Mouse (Mus musculus) intestine, embryonic 14.5 days (tissue): ENCODE measurements at regions not wholly inside any gene's neighbourhood (a gene's known extent, or its start where the extent isn't known, plus 50 kb on each side); places are given as distances from the start of the nearest gene placed in this dataset.

Source experiments
- ATAC-seq: fragments of 200-750 bp; cut with Nextera tagmentation; replicated peaks from 2 replicates; pipeline ENCODE4 v1.8.0; 2017; ENCODE audit warnings: low read depth, moderate number of reproducible peaks, moderate TSS enrichment, moderate library complexity; ENCODE audit not compliant: low FRiP score, low TSS enrichment
- DNase-seq: peaks from one replicate; pipeline ENCODE4 v3.0.0-alpha.2; 2018; ENCODE audit warnings: low spot score
- H3K27ac ChIP-seq: fragments of 300-500 bp; sonication (generic); 2 replicates; pipeline ENCODE4 v1.5.1; 2014; ENCODE audit warnings: low read depth, mild to moderate bottlenecking, control low read depth
- H3K27me3 ChIP-seq: fragments of 300-500 bp; sonication (generic); replicated peaks from 2 replicates; pipeline ENCODE4 v1.6.1; 2014; ENCODE audit warnings: low read length, control low read depth; ENCODE audit not compliant: control insufficient read depth, insufficient read depth
- H3K36me3 ChIP-seq: fragments of 300-500 bp; sonication (generic); 2 replicates; pipeline ENCODE4 v1.6.1; 2014; ENCODE audit warnings: low read length, control low read depth; ENCODE audit not compliant: control insufficient read depth, insufficient read depth
- H3K4me1 ChIP-seq: fragments of 300-500 bp; sonication (generic); replicated peaks from 2 replicates; pipeline ENCODE4 v1.6.1; 2014; ENCODE audit warnings: low read length, control low read depth, mixed read lengths; ENCODE audit not compliant: control insufficient read depth, insufficient read depth
- H3K4me2 ChIP-seq: fragments of 300-500 bp; sonication (generic); 2 replicates; pipeline ENCODE4 v1.6.1; 2014; ENCODE audit warnings: low read length
- H3K4me3 ChIP-seq: fragments of 300-500 bp; sonication (generic); 2 replicates; pipeline ENCODE4 v1.5.1; 2014; ENCODE audit warnings: low read depth, low read length, control low read depth, mixed read lengths
- H3K9ac ChIP-seq: fragments of 300-500 bp; sonication (generic); 2 replicates; pipeline ENCODE4 v1.6.1; 2014; ENCODE audit warnings: mild to moderate bottlenecking, low read length
- H3K9me3 ChIP-seq: fragments of 300-500 bp; sonication (generic); 2 replicates; pipeline ENCODE4 v1.6.1; 2016; ENCODE audit warnings: low read length, control low read depth; ENCODE audit not compliant: control insufficient read depth
- WGBS: fragments of 180-500 bp; shearing (Covaris S2); extraction: QIAGEN DNeasy Blood & Tissue Kit; methylation state at CpG from one replicate; pipeline ENCODE4 v1.1.7; 2014; 5-methylcytosine and 5-hydroxymethylcytosine counted together

- WGBS = 91% methylated on average over 5 of the region's 5 CpGs
- ATAC-seq (no peak), DNase-seq (no peak)
- Histone ChIP-seq H3K27ac (no peak overlapping the region), H3K4me1 (no peaks in the 10 kb centered on the region), H3K4me3 (no peak overlapping the region), H3K9ac (no peak overlapping the region), H3K27me3 (no peaks in the 10 kb centered on the region), H3K9me3 (no peaks in the 10 kb centered on the region), H3K4me2 (no peak overlapping the region), H3K36me3 (no peaks in the 10 kb centered on the region)
These were observed 282.9 kb upstream of the Auts2 start for GRCm38 (mm10) chr5:132826009-132826408.

DNA sequence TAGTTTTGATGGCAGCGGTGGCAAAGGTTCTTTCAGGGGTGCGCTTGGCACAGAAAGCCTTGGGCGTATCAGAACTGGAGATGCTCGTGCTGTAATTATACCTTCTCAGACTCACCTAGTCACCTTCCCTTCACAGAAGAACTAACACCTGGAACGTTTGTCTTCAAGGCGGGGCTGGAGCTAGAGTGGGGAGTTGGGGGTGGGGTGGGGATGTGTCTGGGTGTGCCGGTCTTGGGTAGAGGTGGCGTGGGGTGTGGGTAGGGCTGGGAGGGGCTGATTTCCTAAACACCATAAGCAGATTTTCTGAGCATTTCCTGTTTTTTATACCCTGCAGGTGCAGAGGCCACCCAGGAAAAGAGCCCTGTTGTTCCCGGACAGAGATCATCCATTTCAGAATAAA, 274.5 kb upstream of the Auts2 start:
- Histone ChIP-seq H3K4me3 (no peak overlapping the region), H3K4me1 (no peaks in the 10 kb centered on the region), H3K27ac (no peak overlapping the region), H3K9me3 (no peaks in the 10 kb centered on the region), H3K9ac (no peak overlapping the region), H3K36me3 (no peaks in the 10 kb centered on the region), H3K27me3 (no peaks in the 10 kb centered on the region), H3K4me2 (no peak overlapping the region)
- 77% methylated on average over 9 of the region's 9 CpGs for WGBS
- DNase-seq (no peak), ATAC-seq (no peak)

GRCm38 (mm10) chr5:132809181-132809580, 266.0 kb upstream of the Auts2 start:
- no peak for ATAC-seq
- H3K4me1 ChIP-seq = no peaks in the 10 kb centered on the region
- no peak overlapping the region for H3K4me3 ChIP-seq
- H3K9me3 ChIP-seq = peaks cover 3% of the 10 kb centered on the region; the same call in 1 of the 2 replicates
- no peak overlapping the region for H3K9ac ChIP-seq
- no peak for DNase-seq
- H3K27ac ChIP-seq = no peak overlapping the region
- H3K4me2 ChIP-seq = no peak overlapping the region
- no peaks in the 10 kb centered on the region for H3K27me3 ChIP-seq
- no peaks in the 10 kb centered on the region for H3K36me3 ChIP-seq
- WGBS = 50% methylated on average over 4 of the region's 4 CpGs

DNA sequence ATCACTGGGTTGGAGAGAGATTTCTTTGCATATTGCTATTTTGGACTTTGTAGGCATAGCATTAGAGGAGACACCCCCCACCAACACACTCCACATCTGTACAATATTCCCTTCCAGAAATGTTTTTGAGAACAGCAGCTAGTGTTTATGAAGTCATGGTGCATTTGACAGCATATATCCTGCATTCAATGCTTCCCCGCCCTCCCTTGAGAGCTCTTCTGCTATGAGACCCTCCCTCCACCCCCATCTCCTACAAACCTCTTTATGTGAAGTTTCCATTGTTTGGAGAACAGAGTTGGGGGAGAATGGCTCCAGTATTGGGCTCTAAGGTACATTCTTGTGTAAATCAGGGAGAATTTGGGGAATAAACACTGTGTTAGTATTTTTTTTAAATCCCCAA, 252.9 kb upstream of the Auts2 start:
- DNase-seq (no peak), ATAC-seq (no peak)
- H3K4me1 ChIP-seq = no peaks in the 10 kb centered on the region

DNA sequence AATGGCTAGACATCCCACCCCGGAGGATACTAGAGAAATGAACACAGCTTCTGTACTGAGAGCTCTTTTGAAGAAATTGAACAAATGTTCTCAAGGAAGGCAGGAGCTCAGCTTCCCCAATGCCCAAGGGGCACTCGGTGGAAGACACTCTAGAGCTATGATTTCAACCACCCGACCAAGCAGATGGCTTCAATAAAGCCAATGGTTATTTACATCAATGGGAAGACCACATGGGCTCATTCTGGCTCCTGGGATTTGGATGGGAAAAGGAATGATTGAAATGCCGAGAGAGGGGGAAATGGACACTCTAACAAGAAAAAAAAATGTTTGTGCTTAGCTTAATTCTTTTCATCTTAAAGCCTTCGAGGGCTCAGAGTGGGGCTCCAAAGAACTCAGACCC, 249.3 kb upstream of the Auts2 start:
- Histone ChIP-seq H3K4me3 (no peak overlapping the region), H3K27ac (no peak overlapping the region), H3K9ac (no peak overlapping the region), H3K4me2 (no peak overlapping the region), H3K36me3 (no peaks in the 10 kb centered on the region), H3K9me3 (no peaks in the 10 kb centered on the region), H3K4me1 (no peaks in the 10 kb centered on the region), H3K27me3 (no peaks in the 10 kb centered on the region)
- ATAC-seq = no peak
- no peak for DNase-seq
- 68% methylated on average over 5 of the region's 5 CpGs for WGBS

More for the DNA sequence above, 252.9 kb upstream of the Auts2 start:
- H3K9ac ChIP-seq = no peak overlapping the region
- H3K4me3 ChIP-seq = no peak overlapping the region
- no peaks in the 10 kb centered on the region for H3K9me3 ChIP-seq
- H3K27me3 ChIP-seq = no peaks in the 10 kb centered on the region
- no peak overlapping the region for H3K27ac ChIP-seq
- H3K4me2 ChIP-seq = no peak overlapping the region
- 76% methylated on average over 1 of the region's 1 CpGs for WGBS
- H3K36me3 ChIP-seq = no peaks in the 10 kb centered on the region

DNA sequence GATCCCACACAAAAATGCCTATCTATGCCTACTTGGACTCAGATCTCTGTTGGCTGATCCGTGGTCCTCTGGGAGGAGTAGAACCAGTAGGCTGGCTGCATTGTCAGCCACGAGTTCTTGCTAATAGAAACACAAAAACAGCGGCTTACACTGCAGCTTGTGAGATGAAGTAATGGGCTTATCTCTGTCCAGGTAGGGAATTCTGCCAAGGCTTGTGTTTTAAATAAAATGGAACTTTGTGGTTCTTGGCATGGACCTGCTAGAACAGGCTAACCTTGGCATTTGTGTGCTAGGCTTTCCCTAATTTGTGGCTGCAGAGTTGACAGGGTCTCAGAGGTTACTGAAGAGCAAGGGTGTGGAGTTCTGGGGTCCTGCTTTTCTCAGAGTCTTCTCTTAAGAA, 242.1 kb upstream of the Auts2 start:
- WGBS = 60% methylated on average over 3 of the region's 3 CpGs
- no peak for ATAC-seq

DNA sequence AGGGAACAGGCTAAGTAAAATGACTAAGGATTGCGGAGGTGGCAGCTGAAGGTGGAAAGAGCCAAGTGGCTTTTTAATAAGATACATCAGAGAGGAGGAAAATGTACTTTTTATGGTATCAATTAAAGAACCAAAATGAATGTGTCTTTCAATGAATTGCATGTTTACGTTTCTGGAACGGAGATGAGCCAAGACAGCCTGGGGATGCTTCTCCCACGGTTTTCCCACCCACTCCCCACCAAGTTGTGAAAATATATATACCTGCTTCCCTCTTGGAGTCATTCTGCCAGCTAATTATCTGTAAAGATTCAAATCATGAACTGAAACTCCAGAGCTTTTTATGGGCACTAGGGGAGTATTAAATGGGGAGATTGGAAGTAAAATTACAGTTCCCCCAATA, 241.6 kb upstream of the Auts2 start:
- H3K36me3 ChIP-seq = no peaks in the 10 kb centered on the region
- no peaks in the 10 kb centered on the region for H3K27me3 ChIP-seq
- H3K4me1 ChIP-seq = no peaks in the 10 kb centered on the region
- H3K4me3 ChIP-seq = no peak overlapping the region
- no peak for DNase-seq
- no peak for ATAC-seq
- H3K4me2 ChIP-seq = no peak overlapping the region
- 61% methylated on average over 4 of the region's 4 CpGs for WGBS
- H3K27ac ChIP-seq = no peak overlapping the region
- no peak overlapping the region for H3K9ac ChIP-seq
- H3K9me3 ChIP-seq = no peaks in the 10 kb centered on the region

More for the DNA sequence above, 242.1 kb upstream of the Auts2 start:
- Histone ChIP-seq H3K4me2 (no peak overlapping the region), H3K9me3 (no peaks in the 10 kb centered on the region), H3K36me3 (no peaks in the 10 kb centered on the region), H3K9ac (no peak overlapping the region), H3K27ac (no peak overlapping the region), H3K27me3 (no peaks in the 10 kb centered on the region), H3K4me3 (no peak overlapping the region), H3K4me1 (no peaks in the 10 kb centered on the region)
- DNase-seq = no peak

GRCm38 (mm10) chr5:132774141-132774680, 231.1 kb upstream of the Auts2 start:
- Histone ChIP-seq H3K4me2 (no peak overlapping the region), H3K4me1 (no peaks in the 10 kb centered on the region), H3K4me3 (no peak overlapping the region), H3K9ac (no peak overlapping the region), H3K36me3 (no peaks in the 10 kb centered on the region), H3K27me3 (no peaks in the 10 kb centered on the region), H3K27ac (no peak overlapping the region), H3K9me3 (no peaks in the 10 kb centered on the region)
- DNase-seq = no peak
- no peak for ATAC-seq
- WGBS = 68% methylated on average over 1 of the region's 1 CpGs

DNA sequence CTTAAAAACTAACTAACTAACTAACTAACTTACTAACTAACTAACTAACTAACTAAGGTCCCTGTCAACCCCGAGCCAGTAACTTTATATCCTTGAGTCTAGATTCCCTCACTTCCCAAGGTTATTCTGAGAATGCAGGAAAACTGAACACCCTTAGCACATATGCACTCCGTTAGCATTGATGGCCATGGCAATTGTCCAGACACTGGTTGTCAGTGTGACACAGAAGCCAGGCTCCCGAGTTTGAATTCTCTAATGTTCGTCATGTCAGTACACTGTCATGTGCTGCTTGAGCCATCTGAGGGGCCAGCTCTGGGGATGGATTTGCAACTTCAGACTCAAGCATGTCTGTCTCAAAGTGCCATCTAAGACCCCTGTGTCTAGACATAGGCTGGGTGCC, 217.3 kb upstream of the Auts2 start:
- Histone ChIP-seq H3K4me1 (no peaks in the 10 kb centered on the region), H3K9ac (no peak overlapping the region), H3K27me3 (no peaks in the 10 kb centered on the region), H3K9me3 (no peaks in the 10 kb centered on the region), H3K36me3 (no peaks in the 10 kb centered on the region), H3K27ac (no peak overlapping the region), H3K4me3 (no peak overlapping the region), H3K4me2 (no peak overlapping the region)
- ATAC-seq (no peak), DNase-seq (no peak)
- WGBS = 67% methylated on average over 4 of the region's 4 CpGs
